Comparison of ENCODE assay signal across 25 mouse cellular contexts in the genomic region with DNA sequence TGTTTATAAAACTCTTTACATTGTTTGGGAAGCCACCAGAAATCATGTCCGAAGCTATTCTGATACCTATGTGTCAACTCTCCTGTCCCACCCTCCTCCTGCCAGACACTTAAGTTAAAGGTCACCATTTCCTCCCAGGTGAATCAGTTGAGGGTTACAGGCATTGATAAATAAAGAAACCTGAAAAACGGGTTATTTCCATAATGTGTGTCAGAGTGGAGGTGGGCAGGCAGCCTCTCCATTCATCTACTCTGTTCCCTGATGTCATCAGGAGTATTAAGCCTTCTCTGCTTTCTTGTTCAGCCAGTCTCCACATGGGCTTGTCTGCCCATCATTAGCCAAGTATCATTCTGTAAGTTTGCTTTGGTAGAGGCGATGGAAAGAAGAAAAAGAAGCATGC. TPM values are rescaled to one million over a fixed set of nuclear protein-coding genes. Genes with fewer than 3 reads are reported as not detected.
A peak's percentile ranks its signal among the peaks of the same experiment; 100 is the strongest.
DNase-seq lines count a peak whose midpoint lies in the region; ATAC-seq and TF ChIP-seq lines count a peak whose summit lies in the region.
"Had no signal": no experiment of that assay in that cellular context is flagged by ENCODE, and none has a peak within 500 bp of the region (broad histone marks: within the 10 kb centered on the region; RNA-seq: fewer than 3 reads in every experiment).

No protein-coding gene starts in this region.

- no peaks in the 10 kb centered on the region for H3K36me3 ChIP-seq in embryonic facial prominence, embryonic 14.5 days (ENCODE audit: control insufficient read depth, insufficient read depth, low read length)
- H3K36me3 ChIP-seq in embryonic facial prominence, embryonic 10.5 days (replicated peaks), result no peaks in the 10 kb centered on the region
- no peaks in the 10 kb centered on the region for H3K36me3 ChIP-seq in intestine, postnatal 0 days (ENCODE audit: control insufficient read depth, insufficient read depth)
- no peaks in the 10 kb centered on the region for H3K36me3 ChIP-seq in stomach, postnatal 0 days (ENCODE audit: control insufficient read depth, insufficient read depth, low read length)
- no peaks in the 10 kb centered on the region for H3K36me3 ChIP-seq in midbrain, postnatal 0 days (ENCODE audit: insufficient read depth, low read length)
- H3K36me3 ChIP-seq: embryonic facial prominence, embryonic 15.5 days; forebrain, embryonic 12.5 days; forebrain, embryonic 15.5 days; heart, embryonic 12.5 days; heart, embryonic 15.5 days; hindbrain, embryonic 10.5 days; hindbrain, embryonic 13.5 days had no signal

- no peak for TF ChIP-seq CTCF in intestine, postnatal 0 days (IDR thresholded peaks at IDR 0.05; ENCODE audit: low read depth)
- no peak for TF ChIP-seq CTCF in stomach, postnatal 0 days (IDR thresholded peaks at IDR 0.05; ENCODE audit: low read depth)
- no peak for TF ChIP-seq CTCF in midbrain, postnatal 0 days (IDR thresholded peaks at IDR 0.05)

- ATAC-seq in embryonic facial prominence, embryonic 14.5 days (ENCODE audit: low read depth), result no peak
- ATAC-seq in intestine, postnatal 0 days, result peak; percentile 47; the same call in 1 of the 2 replicates
- ATAC-seq in stomach, postnatal 0 days (ENCODE audit: low FRiP score, low TSS enrichment), result 0 out of 2 replicates have a peak, but pooled peaks have one; percentile 40
- ATAC-seq in midbrain, postnatal 0 days (ENCODE audit: low FRiP score), result no peak
- ATAC-seq: forebrain, embryonic 15.5 days; hindbrain, embryonic 16.5 days had no signal

- H3K9ac ChIP-seq in embryonic facial prominence, embryonic 14.5 days (ENCODE audit: low read depth, low read length), result no peak overlapping the region
- H3K9ac ChIP-seq in intestine, postnatal 0 days (ENCODE audit: low read depth, low read length), result no peak overlapping the region
- H3K9ac ChIP-seq in stomach, postnatal 0 days (ENCODE audit: low read length), result no peak overlapping the region
- H3K9ac ChIP-seq in midbrain, postnatal 0 days (replicated peaks; ENCODE audit: low read length, poor library complexity, severe bottlenecking), result no peak overlapping the region
- H3K9ac ChIP-seq: embryonic facial prominence, embryonic 15.5 days; forebrain, embryonic 12.5 days; forebrain, embryonic 15.5 days; heart, embryonic 12.5 days; heart, embryonic 15.5 days; hindbrain, embryonic 13.5 days had no signal

- no peaks in the 10 kb centered on the region for H3K9me3 ChIP-seq in embryonic facial prominence, embryonic 14.5 days (ENCODE audit: control insufficient read depth, low read length)
- no peaks in the 10 kb centered on the region for H3K9me3 ChIP-seq in embryonic facial prominence, embryonic 10.5 days
- no peaks in the 10 kb centered on the region for H3K9me3 ChIP-seq in intestine, postnatal 0 days (ENCODE audit: control insufficient read depth)
- no peaks in the 10 kb centered on the region for H3K9me3 ChIP-seq in stomach, postnatal 0 days (ENCODE audit: control insufficient read depth, low read length)
- H3K9me3 ChIP-seq in midbrain, postnatal 0 days (ENCODE audit: low read length), result no peaks in the 10 kb centered on the region
- H3K9me3 ChIP-seq: embryonic facial prominence, embryonic 15.5 days; forebrain, embryonic 12.5 days; forebrain, embryonic 15.5 days; heart, embryonic 15.5 days; hindbrain, embryonic 10.5 days; hindbrain, embryonic 13.5 days had no signal

- H3K4me3 ChIP-seq in embryonic facial prominence, embryonic 14.5 days (ENCODE audit: low read depth, low read length), result no peak overlapping the region
- H3K4me3 ChIP-seq in embryonic facial prominence, embryonic 10.5 days, result no peak overlapping the region
- no peak overlapping the region for H3K4me3 ChIP-seq in intestine, postnatal 0 days (ENCODE audit: low read depth, low read length)
- H3K4me3 ChIP-seq in stomach, postnatal 0 days (ENCODE audit: low read depth, low read length), result no peak overlapping the region
- H3K4me3 ChIP-seq in midbrain, postnatal 0 days (ENCODE audit: low read depth, low read length), result no peak overlapping the region
- H3K4me3 ChIP-seq: embryonic facial prominence, embryonic 15.5 days; forebrain, embryonic 12.5 days; forebrain, embryonic 15.5 days; heart, embryonic 12.5 days; heart, embryonic 15.5 days; hindbrain, embryonic 10.5 days; hindbrain, embryonic 13.5 days had no signal

- no peaks in the 10 kb centered on the region for H3K4me1 ChIP-seq in embryonic facial prominence, embryonic 14.5 days (ENCODE audit: control insufficient read depth, insufficient read depth, low read length)
- no peaks in the 10 kb centered on the region for H3K4me1 ChIP-seq in embryonic facial prominence, embryonic 10.5 days
- H3K4me1 ChIP-seq in intestine, postnatal 0 days (replicated peaks; ENCODE audit: control insufficient read depth, insufficient read depth, low read length), result no peaks in the 10 kb centered on the region
- no peaks in the 10 kb centered on the region for H3K4me1 ChIP-seq in stomach, postnatal 0 days (replicated peaks; ENCODE audit: control insufficient read depth, insufficient read depth)
- H3K4me1 ChIP-seq in midbrain, postnatal 0 days (ENCODE audit: insufficient read depth, low read length), result no peaks in the 10 kb centered on the region
- H3K4me1 ChIP-seq: embryonic facial prominence, embryonic 15.5 days; forebrain, embryonic 12.5 days; forebrain, embryonic 15.5 days; heart, embryonic 12.5 days; heart, embryonic 15.5 days; hindbrain, embryonic 10.5 days; hindbrain, embryonic 13.5 days had no signal

- H3K27me3 ChIP-seq in embryonic facial prominence, embryonic 14.5 days (replicated peaks; ENCODE audit: control insufficient read depth, insufficient read depth, low read length), result no peaks in the 10 kb centered on the region
- H3K27me3 ChIP-seq in embryonic facial prominence, embryonic 10.5 days (replicated peaks; ENCODE audit: low read depth, poor library complexity, severe bottlenecking), result no peaks in the 10 kb centered on the region
- no peaks in the 10 kb centered on the region for H3K27me3 ChIP-seq in intestine, postnatal 0 days (replicated peaks; ENCODE audit: control insufficient read depth, insufficient read depth, low read length)
- H3K27me3 ChIP-seq in stomach, postnatal 0 days (ENCODE audit: control insufficient read depth, insufficient read depth, low read length), result no peaks in the 10 kb centered on the region
- H3K27me3 ChIP-seq in midbrain, postnatal 0 days (ENCODE audit: insufficient read depth, low read length), result no peaks in the 10 kb centered on the region
- H3K27me3 ChIP-seq: embryonic facial prominence, embryonic 15.5 days; forebrain, embryonic 12.5 days; forebrain, embryonic 15.5 days; heart, embryonic 12.5 days; heart, embryonic 15.5 days; hindbrain, embryonic 13.5 days had no signal

- no peak for TF ChIP-seq EP300 in stomach, postnatal 0 days (optimal IDR thresholded peaks at IDR 0.05)

- no peak overlapping the region for H3K4me2 ChIP-seq in embryonic facial prominence, embryonic 14.5 days (ENCODE audit: low read depth, low read length)
- no peak overlapping the region for H3K4me2 ChIP-seq in intestine, postnatal 0 days (replicated peaks; ENCODE audit: low read depth)
- H3K4me2 ChIP-seq in stomach, postnatal 0 days (replicated peaks; ENCODE audit: low read depth), result no peak overlapping the region
- H3K4me2 ChIP-seq in midbrain, postnatal 0 days (ENCODE audit: low read depth, low read length, poor library complexity, severe bottlenecking), result no peak overlapping the region
- H3K4me2 ChIP-seq: embryonic facial prominence, embryonic 15.5 days; forebrain, embryonic 12.5 days; forebrain, embryonic 15.5 days; heart, embryonic 12.5 days; heart, embryonic 15.5 days; hindbrain, embryonic 13.5 days had no signal

- peak; percentile 20 for DNase-seq in embryonic facial prominence, embryonic 14.5 days (ENCODE audit: low spot score)
- DNase-seq in embryonic facial prominence, embryonic 10.5 days (ENCODE audit: low spot score), result no peak
- no peak for DNase-seq in stomach, postnatal 0 days (ENCODE audit: low spot score)
- no peak for DNase-seq in midbrain, postnatal 0 days (ENCODE audit: low spot score)
- no peak for DNase-seq in adipocyte (ENCODE audit: low spot score)
- DNase-seq: adrenal gland, adult 8-10 months; adrenal gland, postnatal 25 days; cerebellum, adult 11-12 months; cerebellum, adult 8-10 months; cerebellum, postnatal 10 days; cerebellum, postnatal 36 days; embryo, embryonic 11 days; gastrocnemius, postnatal 25 days; heart, adult 18-20 months; heart, postnatal 10 days; heart, postnatal 36 days had no signal

- 79% methylated on average over 3 of the region's 3 CpGs for WGBS in embryonic facial prominence, embryonic 14.5 days
- WGBS in embryonic facial prominence, embryonic 10.5 days, result 76% methylated on average over 3 of the region's 3 CpGs
- WGBS in intestine, postnatal 0 days, result 32% methylated on average over 3 of the region's 3 CpGs
- 46% methylated on average over 3 of the region's 3 CpGs for WGBS in stomach, postnatal 0 days
- 83% methylated on average over 3 of the region's 3 CpGs for WGBS in midbrain, postnatal 0 days

- H3K27ac ChIP-seq in embryonic facial prominence, embryonic 14.5 days (replicated peaks; ENCODE audit: low read depth, low read length), result no peak overlapping the region
- H3K27ac ChIP-seq in embryonic facial prominence, embryonic 10.5 days (replicated peaks), result no peak overlapping the region
- H3K27ac ChIP-seq in intestine, postnatal 0 days (ENCODE audit: low read depth, low read length), result no peak overlapping the region
- H3K27ac ChIP-seq in stomach, postnatal 0 days (replicated peaks), result no peak overlapping the region; the same call in 1 of the 2 replicates
- H3K27ac ChIP-seq in midbrain, postnatal 0 days (ENCODE audit: low read depth, low read length), result no peak overlapping the region
- H3K27ac ChIP-seq: embryonic facial prominence, embryonic 15.5 days; forebrain, embryonic 12.5 days; forebrain, embryonic 15.5 days; heart, embryonic 15.5 days; hindbrain, embryonic 10.5 days; hindbrain, embryonic 13.5 days had no signal

RNA-seq across cellular contexts. Expression of a gene that starts 14.1 kb away (rescaled TPM):
- 26.6 and 27.0 TPM in 2 replicates for polyA plus RNA-seq in embryonic facial prominence, embryonic 14.5 days (2014; fragmentation: Nextera tagmentation; extraction: Ambion mirVana)
- 19.9 and 20.5 TPM in 2 replicates for polyA plus RNA-seq in embryonic facial prominence, embryonic 10.5 days (2016; fragmentation: Nextera tagmentation; extraction: Ambion mirVana)
- polyA plus RNA-seq in intestine, postnatal 0 days (2015; fragmentation: Nextera tagmentation; extraction: Ambion mirVana), result 6.5 and 8.5 TPM in 2 replicates
- polyA plus RNA-seq in stomach, postnatal 0 days (2015; fragmentation: Nextera tagmentation; extraction: Ambion mirVana), result 6.7 and 10.3 TPM in 2 replicates
- 19.1 and 44.9 TPM in 2 replicates for total RNA-seq in midbrain, postnatal 0 days (2014; rRNA removed)
- 6.1 and 9.5 TPM in 2 replicates for polyA plus RNA-seq in midbrain, postnatal 0 days (2015; fragmentation: Nextera tagmentation; extraction: Ambion mirVana)

Comparison
In these comparisons a context has a peak if more than half of its experiments do, and no peak if none do; other contexts are left out.
1. ATAC-seq: peak in intestine, postnatal 0 days (single experiment) and stomach, postnatal 0 days (single experiment); none in embryonic facial prominence, embryonic 14.5 days (single experiment) and midbrain, postnatal 0 days (single experiment).